Mouse (Mus musculus) kidney, adult 18-20 months (tissue): ENCODE measurements around the gene Hist2h2bb.
"Not testable (repeated sequence)": the region's sequence is repeated elsewhere in the genome, so short reads cannot be mapped to it uniquely, and the experiment has no call there.

Source experiments
- DNase-seq: peaks from one replicate; pipeline ENCODE4 v3.0.0; 2021

Gene Hist2h2bb

DNA sequence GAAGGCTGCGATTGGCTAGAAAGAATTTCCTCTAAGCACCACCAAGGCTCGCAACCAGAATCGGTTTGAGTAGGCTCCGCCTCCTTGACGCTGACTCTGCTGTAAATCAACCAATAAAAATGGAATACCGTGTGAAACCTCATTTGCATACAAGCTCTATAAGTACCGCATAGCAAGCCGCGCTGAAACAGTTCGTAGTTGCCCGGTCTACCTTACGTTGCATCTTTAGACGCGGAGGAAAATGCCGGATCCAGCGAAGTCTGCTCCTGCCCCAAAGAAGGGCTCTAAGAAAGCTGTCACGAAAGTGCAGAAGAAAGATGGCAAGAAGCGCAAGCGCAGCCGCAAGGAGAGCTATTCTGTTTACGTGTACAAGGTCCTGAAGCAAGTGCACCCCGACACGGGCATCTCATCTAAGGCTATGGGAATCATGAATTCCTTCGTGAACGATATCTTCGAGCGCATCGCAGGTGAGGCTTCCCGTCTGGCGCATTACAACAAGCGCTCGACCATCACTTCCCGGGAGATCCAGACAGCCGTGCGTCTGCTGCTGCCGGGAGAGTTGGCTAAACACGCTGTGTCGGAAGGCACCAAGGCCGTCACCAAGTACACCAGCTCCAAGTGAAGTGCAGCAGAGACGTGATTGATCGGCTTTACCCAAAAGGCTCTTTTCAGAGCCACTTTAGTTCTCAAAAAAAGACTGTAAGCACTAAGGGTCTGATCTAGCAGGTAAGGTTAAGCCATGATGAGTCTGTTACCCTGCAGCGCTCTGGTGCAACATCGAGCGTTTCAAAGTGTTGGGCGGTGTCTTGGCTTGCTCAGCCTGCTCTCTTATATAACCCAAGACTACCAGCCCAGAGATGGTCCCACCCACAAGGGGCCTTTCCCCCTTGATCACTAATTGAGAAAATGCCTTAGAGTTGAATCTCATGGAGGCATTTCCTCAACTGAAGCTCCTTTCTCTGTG, at the start of gene Hist2h2bb:
TSS of gene Hist2h2bb (plus strand) at position 242 of the 964 bp plus-strand sequence.
- peak; percentile 90 for DNase-seq

DNA sequence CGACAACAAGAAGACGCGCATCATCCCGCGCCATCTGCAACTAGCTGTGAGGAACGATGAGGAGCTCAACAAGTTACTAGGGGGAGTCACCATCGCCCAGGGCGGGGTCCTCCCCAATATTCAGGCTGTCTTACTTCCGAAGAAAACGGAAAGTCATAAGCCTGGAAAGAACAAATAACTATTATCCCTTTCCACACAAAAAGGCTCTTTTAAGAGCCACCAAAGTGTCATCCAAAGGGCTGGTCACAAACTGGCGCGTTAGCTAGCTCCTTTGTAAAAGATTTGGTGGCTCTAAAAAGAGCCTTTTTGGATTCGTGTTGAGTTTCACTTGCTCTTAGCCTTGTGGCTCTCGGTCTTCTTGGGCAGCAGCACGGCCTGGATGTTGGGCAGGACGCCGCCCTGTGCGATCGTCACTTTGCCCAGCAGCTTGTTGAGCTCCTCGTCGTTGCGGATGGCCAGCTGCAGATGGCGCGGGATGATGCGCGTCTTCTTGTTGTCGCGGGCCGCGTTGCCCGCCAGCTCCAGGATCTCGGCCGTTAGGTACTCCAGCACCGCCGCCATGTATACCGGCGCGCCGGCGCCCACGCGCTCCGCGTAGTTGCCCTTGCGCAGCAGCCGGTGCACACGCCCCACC, 49.3 kb upstream of the Hist2h2bb start:
- not testable (repeated sequence) for DNase-seq

GRCm38 (mm10) chr3:96220765-96221639, 48.5 kb upstream of the Hist2h2bb start, which contains the start of the genes Hist2h2ac and Hist2h2be:
Hist2h2ac (minus strand) TSS chr3:96220880.
Hist2h2be (plus strand) TSS chr3:96221119.
- peak; percentile 91 for DNase-seq

- DNase-seq, result peak; percentile 21
These were observed 47.9 kb upstream of the Hist2h2bb start for GRCm38 (mm10) chr3:96221640-96222038.

DNA sequence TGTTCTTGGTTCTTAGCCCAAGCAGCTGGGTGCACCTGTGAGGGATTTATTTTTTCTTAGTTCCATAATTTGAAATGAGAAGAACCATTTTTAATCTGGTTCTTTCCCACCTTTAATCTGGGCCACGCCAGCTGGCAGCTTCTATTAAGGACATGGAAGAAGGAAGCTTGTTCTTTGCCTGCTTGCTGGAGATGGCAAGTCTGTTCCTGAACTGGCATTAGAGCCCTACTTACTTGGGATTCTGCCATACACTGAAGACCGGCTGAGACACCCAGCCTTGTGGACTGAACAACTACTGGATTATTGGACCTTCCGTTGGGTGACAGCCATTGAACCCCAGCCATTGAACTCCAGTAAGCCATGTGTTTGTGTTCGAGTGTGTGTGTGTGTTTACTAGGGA, 46.8 kb upstream of the Hist2h2bb start:
- no peak for DNase-seq

GRCm38 (mm10) chr3:96225421-96225820, 44.1 kb upstream of the Hist2h2bb start:
- DNase-seq, result no peak

DNA sequence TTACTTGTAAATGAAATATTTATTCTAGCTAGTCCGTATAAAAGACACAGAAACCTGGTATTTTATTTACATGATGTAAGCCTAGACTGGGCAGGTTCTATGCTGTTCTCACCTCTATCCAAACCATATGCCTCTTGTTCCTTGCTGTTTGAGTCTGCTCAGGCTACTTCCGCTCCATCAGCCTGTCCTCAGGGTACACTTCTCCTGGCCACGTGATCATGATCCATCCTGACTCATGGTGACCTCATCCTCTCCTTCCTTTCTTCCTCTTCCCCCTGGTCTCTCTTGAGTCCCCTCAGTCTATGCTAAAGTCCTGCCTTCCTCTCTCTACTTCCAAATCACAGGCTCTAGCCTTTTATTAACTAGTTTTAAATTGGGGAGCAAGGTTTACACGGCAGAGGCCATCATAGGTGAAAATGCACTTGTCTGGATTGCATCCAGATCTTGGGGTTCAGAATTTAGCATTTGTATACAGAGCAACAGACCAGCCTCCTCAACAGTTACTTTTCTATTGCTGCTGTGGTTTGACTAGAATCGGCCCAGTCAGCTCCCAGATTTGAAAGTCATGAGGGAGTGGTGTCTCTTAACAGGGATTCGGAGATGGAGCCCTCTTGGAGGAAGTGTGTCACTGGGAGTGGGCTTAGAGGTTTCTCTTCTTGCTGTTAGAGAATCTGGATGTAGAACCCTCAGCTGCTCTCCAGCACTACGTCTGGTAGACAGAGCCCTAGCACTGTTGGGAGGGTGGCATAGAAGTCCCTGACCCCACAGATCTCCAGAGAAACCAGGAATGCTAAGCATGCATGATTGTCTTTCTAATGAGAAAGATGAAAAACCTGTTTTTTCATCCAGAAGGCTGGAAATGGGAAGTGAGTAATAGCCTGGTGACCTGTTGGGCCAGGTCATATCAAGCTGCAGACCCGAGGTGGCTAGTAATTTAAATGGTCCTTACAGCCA, 42.6 kb upstream of the Hist2h2bb start:
- no peak for DNase-seq

- no peak for DNase-seq
These were observed 40.7 kb upstream of the Hist2h2bb start for GRCm38 (mm10) chr3:96228828-96229227.

- DNase-seq, result no peak
These were observed 39.1 kb upstream of the Hist2h2bb start for GRCm38 (mm10) chr3:96230404-96230803.

DNA sequence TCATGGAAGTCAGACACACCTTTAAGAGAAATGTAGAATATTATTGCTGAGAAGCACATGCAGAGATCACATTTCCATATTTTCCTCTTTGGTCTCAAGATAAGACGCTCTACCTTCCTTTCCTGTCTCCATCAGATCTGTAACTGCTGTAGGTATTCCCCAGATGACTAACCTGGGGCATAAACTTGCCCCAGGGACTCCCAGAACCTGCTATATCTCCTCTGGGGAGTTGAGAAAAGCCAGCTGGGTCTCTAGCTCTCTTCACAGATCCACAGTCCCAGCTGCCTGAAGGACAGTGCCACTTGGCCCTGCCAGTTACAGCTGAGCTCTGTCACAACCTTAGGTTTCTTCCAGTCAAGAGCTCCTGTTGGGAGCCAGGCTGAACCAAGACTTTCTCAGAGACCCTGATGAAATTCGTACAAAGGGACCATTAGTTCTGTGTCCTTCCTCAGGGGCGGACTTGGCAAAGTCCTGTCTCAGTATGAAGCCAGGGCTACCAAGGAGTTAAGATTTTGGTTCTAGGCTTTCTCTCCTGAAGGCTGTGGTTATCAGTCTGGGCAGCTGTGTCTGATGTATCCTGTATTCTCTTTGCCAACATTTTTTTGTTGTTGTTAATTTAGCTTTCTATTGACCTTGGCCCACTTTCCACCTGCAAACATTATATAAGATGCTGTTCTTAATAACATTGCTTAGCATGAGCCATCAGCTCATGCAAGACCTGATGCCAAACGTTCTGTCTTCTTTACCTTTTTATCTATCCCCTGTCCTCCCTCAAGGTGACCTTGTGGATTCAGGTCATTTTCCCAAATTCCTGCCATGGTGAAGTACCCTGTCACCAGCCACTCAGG, 38.4 kb upstream of the Hist2h2bb start:
- DNase-seq, result no peak

- no peak for DNase-seq
These were observed 37.8 kb upstream of the Hist2h2bb start for GRCm38 (mm10) chr3:96231758-96232120.

GRCm38 (mm10) chr3:96234914-96235313, 34.6 kb upstream of the Hist2h2bb start:
- DNase-seq, result no peak

- DNase-seq, result no peak
These were observed 33.7 kb upstream of the Hist2h2bb start for GRCm38 (mm10) chr3:96235836-96236235.

DNA sequence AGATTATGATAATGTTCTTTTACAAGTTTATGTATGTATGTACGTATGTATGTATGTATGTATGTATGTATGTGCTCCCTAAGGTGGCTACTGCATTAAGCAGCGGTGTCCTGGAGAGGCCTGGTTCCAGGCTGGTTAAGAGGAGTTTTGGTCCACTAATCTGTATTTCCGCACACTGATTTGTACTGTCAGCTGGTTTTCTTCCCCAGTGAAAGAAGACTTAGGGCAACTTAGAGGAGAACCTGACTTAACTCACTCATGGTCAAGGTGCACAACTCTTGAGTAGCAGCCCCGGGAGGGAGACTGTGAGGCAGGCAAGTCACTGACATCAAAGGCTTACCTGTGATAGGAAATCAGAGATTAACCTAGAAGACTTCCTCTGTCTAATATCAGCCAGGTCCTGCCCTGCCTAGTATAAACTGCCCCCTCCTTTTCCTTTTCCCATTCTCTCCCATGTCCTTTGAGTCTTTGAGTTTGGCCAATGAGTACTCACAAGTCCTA, 32.7 kb upstream of the Hist2h2bb start:
- no peak for DNase-seq

DNA sequence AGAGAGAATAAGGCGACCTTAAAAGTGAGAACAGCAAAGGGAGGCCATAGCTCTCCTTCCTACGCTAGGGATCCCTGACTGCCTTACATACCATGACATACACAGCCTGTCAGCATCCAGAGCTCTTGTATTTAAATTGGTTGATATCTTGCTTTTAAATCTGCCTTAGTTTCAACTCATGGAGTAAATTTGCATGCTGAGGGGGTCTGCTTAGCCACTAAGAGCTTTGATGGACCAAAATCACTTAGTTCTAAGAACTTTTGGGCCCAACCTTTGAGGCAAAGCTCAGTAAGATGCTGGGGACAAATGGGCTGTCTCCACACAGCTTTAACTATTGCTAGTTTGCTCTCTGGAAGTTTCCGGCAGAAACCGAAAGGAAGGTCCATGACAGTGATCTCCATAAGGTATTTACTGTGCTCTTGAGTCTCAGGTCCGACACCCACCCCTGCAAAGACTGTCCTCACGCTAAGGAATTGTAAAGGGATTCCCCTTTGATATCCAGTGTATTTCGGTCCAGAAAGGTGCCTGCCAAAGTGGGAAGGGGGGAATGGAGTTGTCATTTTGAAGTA, 32.1 kb upstream of the Hist2h2bb start:
- no peak for DNase-seq

DNA sequence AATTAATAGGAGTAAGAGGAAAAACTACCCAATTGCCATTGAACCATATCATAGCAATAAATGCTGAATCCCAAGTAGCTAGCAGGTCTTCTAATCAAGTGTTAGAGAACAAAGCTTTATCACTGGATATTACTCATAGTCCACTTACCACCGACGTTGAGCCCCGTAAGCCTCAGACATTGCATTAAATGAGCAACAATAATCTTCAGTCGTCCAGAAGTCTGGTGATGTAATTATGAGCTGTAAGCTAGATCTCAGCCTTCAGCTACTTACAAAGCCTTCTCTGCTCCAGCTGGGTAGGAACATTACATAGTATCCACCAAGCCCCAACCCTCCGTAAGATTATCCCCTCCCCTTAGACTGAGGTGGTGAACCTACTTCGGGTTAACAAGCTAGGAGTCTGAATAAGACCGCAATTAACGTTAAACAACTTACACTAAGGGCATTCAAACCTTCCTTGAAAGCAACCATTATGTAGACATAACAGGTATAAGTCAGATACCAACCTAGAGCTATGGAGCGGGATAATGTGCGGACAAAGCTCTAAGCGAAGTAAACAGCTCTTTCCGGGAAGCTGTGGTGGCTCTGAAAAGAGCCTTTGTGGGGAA, 31.5 kb upstream of the Hist2h2bb start:
- DNase-seq, result no peak

GRCm38 (mm10) chr3:96238954-96239793, 30.4 kb upstream of the Hist2h2bb start, which contains the start of gene Hist2h3c2:
Hist2h3c2 (minus strand) TSS chr3:96239127.
- DNase-seq, result peak; percentile 53

DNA sequence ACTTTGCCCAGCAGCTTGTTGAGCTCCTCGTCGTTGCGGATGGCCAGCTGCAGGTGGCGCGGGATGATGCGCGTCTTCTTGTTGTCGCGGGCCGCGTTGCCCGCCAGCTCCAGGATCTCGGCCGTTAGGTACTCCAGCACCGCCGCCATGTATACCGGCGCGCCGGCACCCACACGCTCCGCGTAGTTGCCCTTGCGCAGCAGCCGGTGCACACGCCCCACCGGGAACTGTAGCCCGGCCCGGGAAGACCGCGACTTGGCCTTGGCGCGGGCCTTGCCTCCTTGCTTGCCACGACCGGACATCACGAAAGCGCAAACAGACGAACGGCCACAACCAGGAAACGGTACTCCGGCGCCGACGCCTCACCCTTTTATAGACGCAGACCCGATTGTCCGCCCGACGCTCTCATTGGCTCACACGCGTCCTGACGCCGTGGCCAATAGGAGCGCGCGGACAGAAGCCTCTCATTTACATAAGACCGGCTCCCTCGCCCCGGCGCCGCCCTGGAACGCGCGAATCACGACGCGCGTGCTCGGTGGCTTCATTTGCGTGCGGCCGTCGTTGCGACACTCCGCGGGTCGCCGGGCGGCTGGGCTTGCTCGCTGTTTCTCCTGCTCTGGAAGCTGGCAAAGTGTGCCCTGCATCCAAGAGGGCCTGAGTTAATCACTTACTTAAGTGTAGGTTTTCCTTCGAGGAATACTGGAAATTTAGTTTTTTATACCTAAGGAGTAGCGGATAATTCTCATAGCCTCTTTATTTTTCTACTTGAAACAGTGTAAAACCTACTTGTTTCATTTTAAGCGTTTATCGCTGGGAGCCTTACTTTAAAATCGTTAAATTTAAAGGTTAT, 29.4 kb upstream of the Hist2h2bb start, which contains the start of gene Hist2h2aa2:
TSS of gene Hist2h2aa2 (minus strand) at position 328 of the 850 bp plus-strand sequence.
- DNase-seq, result peak; percentile 98
